Mouse (Mus musculus) neural tube, embryonic 14.5 days (tissue): ENCODE results near the gene Mettl17. TPM values are rescaled to one million over a fixed set of nuclear protein-coding genes. Genes with fewer than 3 reads are reported as not detected.
A peak's percentile ranks its signal among the peaks of the same experiment; 100 is the strongest.
"Not testable (repeated sequence)": the region's sequence is repeated elsewhere in the genome, so short reads cannot be mapped to it uniquely, and the experiment has no call there.

Experiments
- ATAC-seq: fragments of 200-750 bp; cut with Nextera tagmentation; 2 replicates; pipeline ENCODE4 v1.8.0; 2017; ENCODE audit warnings: low read depth, mild to moderate bottlenecking, moderate TSS enrichment, moderate library complexity
- H3K27ac ChIP-seq: fragments of 300-500 bp; sonication (generic); 2 replicates; pipeline ENCODE4 v1.5.1; 2014; ENCODE audit warnings: low read depth, mild to moderate bottlenecking, control low read depth, low read length, moderate library complexity, mixed read lengths
- H3K27me3 ChIP-seq: fragments of 300-500 bp; sonication (generic); 2 replicates; pipeline ENCODE4 v1.6.1; 2014; ENCODE audit warnings: low read length; ENCODE audit not compliant: control insufficient read depth, insufficient read depth
- H3K36me3 ChIP-seq: fragments of 300-500 bp; sonication (generic); 2 replicates; pipeline ENCODE4 v1.6.1; 2014; ENCODE audit warnings: low read length, mixed read lengths; ENCODE audit not compliant: control insufficient read depth, insufficient read depth
- H3K4me1 ChIP-seq: fragments of 300-500 bp; sonication (generic); 2 replicates; pipeline ENCODE4 v1.6.1; 2014; ENCODE audit warnings: low read length; ENCODE audit not compliant: control insufficient read depth, insufficient read depth
- H3K4me2 ChIP-seq: fragments of 300-500 bp; sonication (generic); 2 replicates; pipeline ENCODE4 v1.6.1; 2014; ENCODE audit warnings: mild to moderate bottlenecking, low read depth, low read length, control low read depth
- H3K4me3 ChIP-seq: fragments of 300-500 bp; sonication (generic); 2 replicates; pipeline ENCODE4 v1.5.1; 2014; ENCODE audit warnings: low read depth, low read length, control low read depth, mixed read lengths
- H3K9ac ChIP-seq: fragments of 300-500 bp; sonication (generic); replicated peaks from 2 replicates; pipeline ENCODE4 v1.6.1; 2014; ENCODE audit warnings: low read depth, mild to moderate bottlenecking, control low read depth, low read length, mixed read lengths
- H3K9me3 ChIP-seq: fragments of 300-500 bp; sonication (generic); 2 replicates; pipeline ENCODE4 v1.6.1; 2016; ENCODE audit warnings: low read length; ENCODE audit not compliant: control insufficient read depth
- WGBS: fragments of 180-500 bp; shearing (Covaris S2); extraction: QIAGEN DNeasy Blood & Tissue Kit; methylation state at CpG from one replicate; pipeline ENCODE4 v1.1.7; 2014; 5-methylcytosine and 5-hydroxymethylcytosine counted together
- polyA plus RNA-seq: library from polyadenylated mRNA; unstranded; fragments of >200 nt; fragmentation: Nextera tagmentation; extraction: Ambion mirVana; gene quantifications from 2 replicates; pipeline ENCODE4 v1.2.1, GENCODE M21; 2014

Gene Mettl17
- polyA plus RNA-seq, 1 experiment from 2014 or later: 99.4 TPM

GRCm38 (mm10) chr14:51918966-51919365 lies 34.3 kb downstream of the Mettl17 start:
- no peak overlapping the region for H3K4me2 ChIP-seq
- no peaks in the 10 kb centered on the region for H3K36me3 ChIP-seq
- no peak for ATAC-seq
- H3K27ac ChIP-seq: no peak overlapping the region
- H3K9me3 ChIP-seq: no peaks in the 10 kb centered on the region
- H3K27me3 ChIP-seq: no peaks in the 10 kb centered on the region
- H3K9ac ChIP-seq: no peak overlapping the region
- H3K4me1 ChIP-seq: no peaks in the 10 kb centered on the region
- H3K4me3 ChIP-seq: no peak overlapping the region
- 82% methylated on average over 4 of the region's 4 CpGs for WGBS

GRCm38 (mm10) chr14:51921759-51922570 lies 37.3 kb downstream of the Mettl17 start:
- Histone ChIP-seq H3K4me2 (no peak overlapping the region), H3K27ac (no peak overlapping the region), H3K27me3 (no peaks in the 10 kb centered on the region), H3K36me3 (no peaks in the 10 kb centered on the region), H3K9ac (no peak overlapping the region), H3K4me3 (no peak overlapping the region), H3K9me3 (no peaks in the 10 kb centered on the region), H3K4me1 (no peaks in the 10 kb centered on the region)
- WGBS: 77% methylated on average over 16 of the region's 16 CpGs
- ATAC-seq: peak; percentile 75

- Histone ChIP-seq H3K27ac (no peak within 1 kb of the TSS), H3K36me3 (no peaks in the 10 kb centered on the region)
These were observed 37.9 kb downstream of the Mettl17 start, which contains the start of gene Rnase13 for GRCm38 (mm10) chr14:51922571-51922865. TSS of gene Rnase13 (minus strand) at chr14:51922773.

GRCm38 (mm10) chr14:51922910-51923309 lies 38.3 kb downstream of the Mettl17 start:
- WGBS: 86% methylated on average over 2 of the region's 2 CpGs
- Histone ChIP-seq H3K27me3 (no peaks in the 10 kb centered on the region), H3K4me1 (no peaks in the 10 kb centered on the region), H3K4me3 (no peak overlapping the region), H3K27ac (no peak overlapping the region), H3K9me3 (no peaks in the 10 kb centered on the region), H3K4me2 (no peak overlapping the region), H3K9ac (no peak overlapping the region), H3K36me3 (no peaks in the 10 kb centered on the region)
- no peak for ATAC-seq

More at GRCm38 (mm10) chr14:51922571-51922865, 37.9 kb downstream of the Mettl17 start, which contains the start of gene Rnase13:
- no peak within 1 kb of the TSS for H3K9ac ChIP-seq
- H3K4me2 ChIP-seq: no peak within 1 kb of the TSS
- H3K4me3 ChIP-seq: no peak within 1 kb of the TSS
- H3K27me3 ChIP-seq: no peaks in the 10 kb centered on the region
- no peak for ATAC-seq
- H3K4me1 ChIP-seq: no peaks in the 10 kb centered on the region
- H3K9me3 ChIP-seq: no peaks in the 10 kb centered on the region
- 75% methylated on average over 7 of the region's 7 CpGs for WGBS

GRCm38 (mm10) chr14:51923492-51923891 lies 38.9 kb downstream of the Mettl17 start:
- H3K4me1 ChIP-seq: no peaks in the 10 kb centered on the region
- H3K4me3 ChIP-seq: no peak overlapping the region
- no peaks in the 10 kb centered on the region for H3K36me3 ChIP-seq
- H3K9ac ChIP-seq: no peak overlapping the region
- H3K4me2 ChIP-seq: no peak overlapping the region
- WGBS: 88% methylated on average over 4 of the region's 4 CpGs
- H3K27ac ChIP-seq: no peak overlapping the region
- ATAC-seq: no peak
- no peaks in the 10 kb centered on the region for H3K9me3 ChIP-seq
- no peaks in the 10 kb centered on the region for H3K27me3 ChIP-seq

- not testable (repeated sequence) for H3K27ac ChIP-seq, H3K4me2 ChIP-seq, H3K9me3 ChIP-seq, H3K4me3 ChIP-seq, H3K9ac ChIP-seq, ATAC-seq, H3K36me3 ChIP-seq, H3K27me3 ChIP-seq, H3K4me1 ChIP-seq
- 96% methylated on average over 11 of the region's 11 CpGs for WGBS
These were observed 42.3 kb downstream of the Mettl17 start for GRCm38 (mm10) chr14:51926930-51927329.

GRCm38 (mm10) chr14:51929309-51929943 lies 44.8 kb downstream of the Mettl17 start:
- H3K27ac ChIP-seq: no peak overlapping the region

GRCm38 (mm10) chr14:51929968-51930367 lies 45.3 kb downstream of the Mettl17 start:
- Histone ChIP-seq H3K9me3 (no peaks in the 10 kb centered on the region), H3K27ac (0 out of 2 replicates have a peak overlapping the region, but pooled peaks have one; percentile 28), H3K36me3 (no peaks in the 10 kb centered on the region), H3K9ac (no peak overlapping the region), H3K4me3 (no peak overlapping the region), H3K4me1 (no peaks in the 10 kb centered on the region), H3K27me3 (no peaks in the 10 kb centered on the region), H3K4me2 (no peak overlapping the region)
- WGBS: 77% methylated on average over 9 of the region's 9 CpGs
- ATAC-seq: no peak

More at GRCm38 (mm10) chr14:51929309-51929943, 44.8 kb downstream of the Mettl17 start:
- Histone ChIP-seq H3K4me3 (no peak overlapping the region), H3K9me3 (no peaks in the 10 kb centered on the region), H3K36me3 (no peaks in the 10 kb centered on the region), H3K4me1 (no peaks in the 10 kb centered on the region), H3K9ac (no peak overlapping the region), H3K27me3 (no peaks in the 10 kb centered on the region), H3K4me2 (no peak overlapping the region)
- no peak for ATAC-seq
- 81% methylated on average over 8 of the region's 8 CpGs for WGBS

- H3K27ac ChIP-seq: 0 out of 2 replicates have a peak overlapping the region, but pooled peaks have one; percentile 28
- H3K4me2 ChIP-seq: no peak overlapping the region
- H3K36me3 ChIP-seq: no peaks in the 10 kb centered on the region
- no peaks in the 10 kb centered on the region for H3K27me3 ChIP-seq
- H3K9ac ChIP-seq: no peak overlapping the region
- H3K9me3 ChIP-seq: no peaks in the 10 kb centered on the region
- no peak overlapping the region for H3K4me3 ChIP-seq
- ATAC-seq: peak; percentile 85; the same call in 1 of the 2 replicates
- no peaks in the 10 kb centered on the region for H3K4me1 ChIP-seq
- 37% methylated on average over 5 of the region's 5 CpGs for WGBS
These were observed 46.2 kb downstream of the Mettl17 start for GRCm38 (mm10) chr14:51930824-51931223.
